Mouse (Mus musculus) stomach, embryonic 14.5 days (tissue): ENCODE results near the gene Bloc1s6. TPM values are rescaled to one million over a fixed set of nuclear protein-coding genes. Genes with fewer than 3 reads are reported as not detected.

ENCODE experiments used
- ATAC-seq: fragments of 200-750 bp; cut with Nextera tagmentation; 2 replicates; pipeline ENCODE4 v1.8.0; 2017; ENCODE audit warnings: low read depth, moderate TSS enrichment; ENCODE audit not compliant: insufficient number of reproducible peaks, insufficient read depth, low FRiP score
- H3K27ac ChIP-seq: fragments of 300-500 bp; sonication (generic); 2 replicates; pipeline ENCODE4 v1.5.1; 2014; ENCODE audit warnings: mild to moderate bottlenecking, low read length, moderate library complexity, mixed read lengths
- H3K27me3 ChIP-seq: fragments of 300-500 bp; sonication (generic); 2 replicates; pipeline ENCODE4 v1.6.1; 2014; ENCODE audit warnings: low read length, control low read depth, mixed read lengths; ENCODE audit not compliant: control insufficient read depth, insufficient read depth
- H3K36me3 ChIP-seq: fragments of 300-500 bp; sonication (generic); 2 replicates; pipeline ENCODE4 v1.6.1; 2014; ENCODE audit warnings: mild to moderate bottlenecking, control low read depth, low read length, moderate library complexity, mixed read lengths; ENCODE audit not compliant: control insufficient read depth, insufficient read depth
- H3K4me1 ChIP-seq: fragments of 300-500 bp; sonication (generic); 2 replicates; pipeline ENCODE4 v1.6.1; 2014; ENCODE audit warnings: low read length, control low read depth, mixed read lengths; ENCODE audit not compliant: control insufficient read depth, insufficient read depth
- H3K4me2 ChIP-seq: fragments of 300-500 bp; sonication (generic); replicated peaks from 2 replicates; pipeline ENCODE4 v1.6.1; 2014; ENCODE audit warnings: low read depth, low read length, control low read depth
- H3K4me3 ChIP-seq: fragments of 300-500 bp; sonication (generic); 2 replicates; pipeline ENCODE4 v1.5.1; 2014; ENCODE audit warnings: low read depth, low read length, control low read depth
- H3K9ac ChIP-seq: fragments of 300-500 bp; sonication (generic); replicated peaks from 2 replicates; pipeline ENCODE4 v1.6.1; 2014; ENCODE audit warnings: low read depth, mild to moderate bottlenecking, control low read depth, low read length, moderate library complexity, mixed read lengths
- H3K9me3 ChIP-seq: fragments of 300-500 bp; sonication (generic); 2 replicates; pipeline ENCODE4 v1.6.1; 2016; ENCODE audit warnings: low read depth, low read length, control low read depth; ENCODE audit not compliant: control insufficient read depth
- WGBS: fragments of 180-500 bp; shearing (Covaris S2); extraction: QIAGEN DNeasy Blood & Tissue Kit; methylation state at CpG from one replicate; pipeline ENCODE4 v1.1.7; 2014; 5-methylcytosine and 5-hydroxymethylcytosine counted together
- polyA plus RNA-seq: library from polyadenylated mRNA; unstranded; fragments of >200 nt; fragmentation: Nextera tagmentation; extraction: Ambion mirVana; gene quantifications from 2 replicates; pipeline ENCODE4 v1.2.1, GENCODE M21; 2014

Gene Bloc1s6
- polyA plus RNA-seq, 1 experiment from 2014 or later, result 55.0 TPM

- no peak overlapping the region for H3K27ac ChIP-seq
Measured at GRCm38 (mm10) chr2:122789311-122789710, 51.0 kb downstream of the Bloc1s6 start.

GRCm38 (mm10) chr2:122789730-122790129 is 51.4 kb downstream of the Bloc1s6 start:
- Histone ChIP-seq H3K9me3 (no peaks in the 10 kb centered on the region), H3K4me1 (no peaks in the 10 kb centered on the region), H3K9ac (no peak overlapping the region), H3K36me3 (no peaks in the 10 kb centered on the region), H3K27me3 (no peaks in the 10 kb centered on the region), H3K4me3 (no peak overlapping the region), H3K4me2 (no peak overlapping the region), H3K27ac (no peak overlapping the region)
- ATAC-seq, result no peak
- 71% methylated on average over 6 of the region's 6 CpGs for WGBS

More at GRCm38 (mm10) chr2:122789311-122789710, 51.0 kb downstream of the Bloc1s6 start:
- H3K9me3 ChIP-seq, result no peaks in the 10 kb centered on the region
- 77% methylated on average over 7 of the region's 7 CpGs for WGBS
- H3K36me3 ChIP-seq, result no peaks in the 10 kb centered on the region
- no peak overlapping the region for H3K9ac ChIP-seq
- no peak overlapping the region for H3K4me3 ChIP-seq
- ATAC-seq, result no peak
- H3K4me2 ChIP-seq, result no peak overlapping the region
- H3K4me1 ChIP-seq, result no peaks in the 10 kb centered on the region
- no peaks in the 10 kb centered on the region for H3K27me3 ChIP-seq

Other genes with a start within 250 kb of the Bloc1s6 start
- gene Gatm, start 127.2 kb upstream of the Bloc1s6 start, polyA plus RNA-seq, result 11.2 and 12.9 TPM in 2 replicates
- gene AA467197, start 101.5 kb upstream of the Bloc1s6 start, polyA plus RNA-seq, result 5.5 and 6.8 TPM in 2 replicates
- gene Slc30a4, start 35.8 kb upstream of the Bloc1s6 start, polyA plus RNA-seq, result 13.4 and 15.6 TPM in 2 replicates
- gene Sqor, start 26.7 kb downstream of the Bloc1s6 start, polyA plus RNA-seq, result 22.5 and 23.7 TPM in 2 replicates